Mouse (Mus musculus): ENCODE data around the gene Ncam1.

The Ncam1 gene

DNA sequence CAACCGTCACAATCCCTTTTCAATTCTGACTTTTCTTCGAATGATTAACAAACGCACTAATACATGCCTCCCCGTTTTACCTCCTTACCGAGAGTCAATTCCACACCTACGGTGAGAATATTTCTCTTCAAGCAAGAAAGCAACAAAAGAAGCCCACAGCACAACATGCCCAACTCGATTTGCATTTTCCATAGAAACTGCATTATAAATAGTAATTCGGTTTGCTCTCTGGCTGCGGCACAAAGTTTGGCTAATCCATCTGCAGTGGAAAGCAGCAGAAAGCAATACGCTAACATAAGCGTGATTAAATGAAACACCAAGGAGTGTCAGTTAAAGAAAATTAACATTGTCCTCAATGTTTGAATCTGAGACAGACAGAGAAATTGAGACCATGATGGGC, 177.0 kb downstream of the Ncam1 start:
- DNase-seq (ENCODE audit: low spot score): no peak

DNA sequence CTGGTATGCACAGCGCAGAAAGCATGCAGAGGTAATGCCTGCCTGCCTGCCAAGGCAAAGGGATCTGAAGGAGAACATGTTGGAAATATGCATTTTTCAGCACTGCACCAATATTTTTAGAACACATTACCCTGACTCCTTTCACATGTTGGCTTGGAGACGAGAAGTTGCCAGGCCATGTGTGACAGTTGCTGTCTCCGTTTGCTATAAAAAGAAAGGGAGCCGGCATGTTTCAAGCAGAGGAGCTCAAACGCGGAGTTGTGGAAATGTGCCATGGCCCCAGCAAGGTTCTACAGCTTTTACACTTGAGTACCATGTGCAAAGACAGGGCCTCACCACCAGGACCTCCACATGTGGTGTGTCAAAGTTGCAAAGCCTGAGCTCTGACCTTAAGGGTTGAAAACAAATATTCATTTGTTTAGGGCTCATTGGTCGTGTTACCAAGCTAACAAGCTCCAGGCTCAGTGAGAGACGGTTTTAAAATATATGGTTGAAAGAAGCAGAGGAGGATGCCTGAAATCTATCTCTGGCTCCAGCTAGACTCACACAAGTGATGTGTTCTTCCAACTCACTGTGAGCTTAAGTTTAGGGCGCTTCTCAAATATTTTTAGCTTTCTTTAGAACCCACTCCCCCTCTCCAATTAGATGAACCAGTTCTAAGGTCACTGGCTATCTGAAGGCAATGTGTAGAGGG, 179.9 kb downstream of the Ncam1 start:
- DNase-seq (ENCODE audit: low spot score): no peak

DNA sequence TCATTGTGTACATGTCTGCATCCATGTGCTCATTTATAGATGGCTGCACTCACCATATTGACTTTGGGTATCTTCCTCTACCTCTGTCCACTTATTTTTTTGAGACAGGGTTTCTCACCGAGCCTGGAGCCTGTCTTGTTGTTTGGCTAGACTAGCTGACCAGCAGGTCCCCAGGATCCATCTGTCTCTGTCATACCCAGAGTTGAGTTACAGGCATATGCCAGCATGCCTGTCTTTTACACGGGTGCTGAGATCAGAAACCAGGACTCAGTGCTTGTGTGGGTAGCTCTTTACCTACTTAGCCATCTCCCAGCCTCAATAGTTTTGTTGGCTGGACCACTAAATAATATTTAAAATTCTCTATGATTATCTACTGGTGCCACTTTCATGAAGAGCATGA, 180.5 kb downstream of the Ncam1 start:
- DNase-seq (ENCODE audit: low spot score): no peak

DNA sequence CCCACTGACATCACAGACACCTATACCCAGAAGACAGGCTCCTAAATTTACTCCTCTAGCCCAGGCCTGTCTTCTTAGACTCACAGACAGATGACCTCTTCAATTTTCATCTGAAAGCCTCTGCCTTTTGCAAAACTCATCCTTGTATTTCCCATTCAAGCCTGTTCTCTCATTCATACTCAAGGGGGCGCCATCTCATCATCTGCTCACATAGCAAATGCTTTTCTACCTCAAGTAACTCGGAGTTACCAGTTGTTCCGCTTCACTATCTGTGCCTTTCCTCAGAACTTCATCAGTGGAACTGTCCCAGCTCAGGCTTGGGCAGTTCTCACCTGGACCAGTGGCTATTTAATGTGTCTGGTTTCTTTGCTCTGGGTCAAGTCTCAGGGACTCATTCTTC, 181.5 kb downstream of the Ncam1 start:
- peak; percentile 66 for DNase-seq (ENCODE audit: low spot score)

DNA sequence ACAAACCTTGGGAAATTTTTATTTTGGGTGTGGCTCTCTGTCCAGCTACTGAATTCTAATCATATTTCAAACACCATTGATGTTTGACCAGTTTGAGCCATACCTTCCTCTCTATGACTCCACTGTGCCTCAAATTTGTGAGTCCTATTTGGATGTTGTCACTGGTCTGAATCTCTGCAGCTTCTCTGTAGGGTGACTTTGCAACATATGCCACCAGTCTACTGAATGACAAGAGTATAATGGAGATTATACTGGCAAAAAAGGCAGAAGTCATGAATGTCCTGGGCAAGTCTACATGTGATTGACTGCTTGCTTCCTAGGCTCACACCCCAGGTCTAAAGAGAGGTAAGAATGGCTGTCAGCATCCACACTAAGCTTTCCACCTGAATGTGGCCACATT, 186.3 kb downstream of the Ncam1 start:
- DNase-seq (ENCODE audit: low spot score): no peak

DNA sequence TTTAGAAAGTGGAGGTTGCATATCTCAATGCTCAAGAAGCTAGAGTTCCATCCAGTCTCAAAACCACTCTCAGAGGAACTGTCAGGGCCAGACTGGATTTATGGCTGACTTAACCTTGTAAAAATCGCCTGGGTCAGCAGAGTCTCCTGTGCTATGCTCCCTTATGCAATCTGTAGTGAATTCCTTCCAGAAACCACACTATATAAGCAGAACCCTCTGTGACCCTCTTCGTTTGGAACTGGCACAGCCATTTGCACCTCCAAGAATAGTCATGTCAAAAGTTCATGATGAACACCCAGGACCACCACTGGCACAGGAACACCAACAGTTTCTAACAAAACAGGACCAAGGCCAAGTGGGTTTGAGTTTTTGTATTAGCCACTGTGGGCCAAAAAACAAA, 190.5 kb downstream of the Ncam1 start:
- DNase-seq (ENCODE audit: low spot score): peak; percentile 64

DNA sequence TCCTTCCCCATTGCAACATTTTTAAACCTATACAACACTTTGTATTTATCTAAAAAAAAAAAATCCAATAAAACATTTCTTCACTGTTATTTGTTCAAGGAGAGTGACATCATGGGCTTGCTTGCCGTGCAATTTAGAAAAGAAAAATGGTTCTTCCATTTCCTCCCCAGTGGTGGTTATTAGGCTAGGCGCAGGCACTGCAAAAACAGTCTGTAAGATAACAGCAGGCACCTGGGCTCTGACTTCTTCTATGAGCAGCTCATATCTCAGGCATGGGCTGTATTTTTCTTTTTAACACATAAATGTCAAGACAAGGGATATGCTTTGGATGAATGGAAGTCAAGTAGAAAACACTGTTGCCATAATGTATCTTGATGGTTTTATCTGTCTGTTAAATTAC, 192.0 kb downstream of the Ncam1 start:
- no peak for DNase-seq (ENCODE audit: low spot score)

DNA sequence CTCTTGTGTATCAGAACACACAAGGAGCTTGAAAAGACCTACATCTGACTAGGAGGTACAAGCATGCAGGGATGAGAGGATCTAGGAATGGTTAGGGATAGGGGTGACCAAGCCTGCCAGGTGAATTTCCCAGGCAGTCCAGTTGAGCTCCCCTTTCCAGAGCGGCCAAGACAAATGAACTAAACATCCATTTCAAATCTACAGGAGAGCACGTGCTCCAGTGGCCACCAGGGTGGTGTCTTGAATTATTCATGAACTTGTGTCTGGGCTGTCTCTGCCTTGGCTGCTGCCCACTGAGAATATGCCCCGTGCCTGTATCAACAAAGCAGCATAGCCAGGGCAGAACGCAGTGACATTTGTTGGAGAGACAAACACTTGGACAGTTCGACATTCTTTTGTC, 192.4 kb downstream of the Ncam1 start:
- peak; percentile 40 for DNase-seq (ENCODE audit: low spot score)

DNA sequence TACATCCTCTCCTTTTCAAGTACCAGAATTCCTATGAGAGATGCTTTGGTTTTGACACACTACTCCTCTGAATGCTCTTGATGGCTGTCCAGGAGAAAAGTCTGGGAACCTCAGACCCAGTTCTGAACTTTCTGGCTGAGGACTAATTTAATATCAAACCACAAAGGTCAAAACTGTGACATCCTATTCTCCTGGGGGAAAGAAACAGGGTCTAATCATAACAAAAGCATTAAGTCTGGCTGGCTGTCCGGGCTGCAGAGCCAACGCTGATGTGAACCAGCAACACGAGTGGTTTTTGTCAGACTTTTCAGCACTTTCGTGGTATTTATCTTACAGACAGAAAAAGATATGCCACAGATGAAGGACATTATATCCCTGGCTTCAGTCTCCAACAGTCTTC, 192.9 kb downstream of the Ncam1 start:
- peak; percentile 47 for DNase-seq (ENCODE audit: low spot score)

DNA sequence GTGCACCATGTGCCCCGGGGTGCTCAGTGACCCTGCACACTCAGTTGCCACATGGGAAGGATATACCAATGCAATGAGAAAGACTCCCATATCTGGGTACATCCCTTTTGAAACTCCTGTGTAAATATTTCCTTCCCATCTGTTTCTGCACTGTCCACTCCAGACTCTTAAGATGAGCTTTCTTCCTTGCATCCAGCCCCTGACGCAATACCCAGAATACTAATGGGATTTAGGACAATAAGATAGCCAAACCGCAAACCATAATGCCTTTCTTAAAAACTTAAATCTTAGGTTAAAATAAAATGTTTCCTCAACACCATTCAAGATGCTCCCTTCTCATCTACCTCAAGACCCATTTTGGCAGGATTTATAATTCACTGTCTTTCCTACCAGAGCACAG, 193.4 kb downstream of the Ncam1 start:
- DNase-seq (ENCODE audit: low spot score): no peak

DNA sequence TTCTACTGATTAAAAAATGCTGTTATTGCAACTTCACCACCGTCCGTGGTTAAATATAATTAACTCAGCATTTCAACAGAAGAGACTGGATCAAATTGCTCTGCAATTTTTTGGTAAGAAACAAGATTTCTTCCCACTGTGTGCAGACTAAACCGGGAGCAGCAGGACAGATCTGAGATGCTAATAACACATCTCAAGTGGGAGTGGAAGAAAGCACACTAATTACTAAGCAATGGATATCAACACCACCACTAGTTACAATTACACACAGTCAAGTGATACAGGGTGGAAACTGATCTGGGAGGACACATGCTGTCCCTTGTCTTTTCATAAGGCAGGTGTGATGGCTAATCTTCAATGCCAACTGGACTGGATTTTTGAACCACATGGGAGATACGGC, 197.5 kb downstream of the Ncam1 start:
- DNase-seq (ENCODE audit: low spot score): no peak

DNA sequence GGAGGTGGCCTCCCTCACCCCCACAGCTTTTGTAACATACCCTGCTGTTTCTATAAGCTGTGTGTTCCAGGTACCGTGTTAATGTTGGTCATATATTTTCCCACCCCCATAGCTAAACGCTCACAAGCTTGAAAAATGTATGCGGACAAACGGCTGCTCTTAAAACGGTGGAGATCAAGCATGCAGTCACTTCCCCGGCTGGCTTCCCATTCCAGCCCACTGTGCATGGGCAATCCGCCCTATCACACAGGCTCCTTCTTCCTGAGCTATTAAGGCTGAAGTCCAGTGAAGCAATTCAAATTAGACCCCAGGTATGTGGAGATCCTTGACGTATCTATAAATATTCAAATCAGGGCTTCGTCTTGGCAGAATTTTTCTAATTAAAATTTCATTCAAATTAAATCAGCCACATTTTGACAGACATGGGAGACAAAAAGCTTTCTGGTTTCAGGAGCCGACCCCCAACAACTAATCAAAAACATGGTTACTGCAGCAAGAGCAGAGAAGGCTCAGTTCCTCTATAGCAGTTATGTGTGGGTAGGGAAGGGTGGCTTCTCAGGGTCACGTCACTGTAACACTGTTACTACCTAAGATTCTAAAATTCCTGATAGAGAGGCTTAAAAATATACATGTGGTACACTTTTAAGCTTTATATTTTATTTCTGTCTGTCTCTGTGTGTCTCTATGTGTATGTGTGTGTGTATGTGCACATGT, 202.9 kb downstream of the Ncam1 start:
- no peak for DNase-seq (ENCODE audit: low spot score)

DNA sequence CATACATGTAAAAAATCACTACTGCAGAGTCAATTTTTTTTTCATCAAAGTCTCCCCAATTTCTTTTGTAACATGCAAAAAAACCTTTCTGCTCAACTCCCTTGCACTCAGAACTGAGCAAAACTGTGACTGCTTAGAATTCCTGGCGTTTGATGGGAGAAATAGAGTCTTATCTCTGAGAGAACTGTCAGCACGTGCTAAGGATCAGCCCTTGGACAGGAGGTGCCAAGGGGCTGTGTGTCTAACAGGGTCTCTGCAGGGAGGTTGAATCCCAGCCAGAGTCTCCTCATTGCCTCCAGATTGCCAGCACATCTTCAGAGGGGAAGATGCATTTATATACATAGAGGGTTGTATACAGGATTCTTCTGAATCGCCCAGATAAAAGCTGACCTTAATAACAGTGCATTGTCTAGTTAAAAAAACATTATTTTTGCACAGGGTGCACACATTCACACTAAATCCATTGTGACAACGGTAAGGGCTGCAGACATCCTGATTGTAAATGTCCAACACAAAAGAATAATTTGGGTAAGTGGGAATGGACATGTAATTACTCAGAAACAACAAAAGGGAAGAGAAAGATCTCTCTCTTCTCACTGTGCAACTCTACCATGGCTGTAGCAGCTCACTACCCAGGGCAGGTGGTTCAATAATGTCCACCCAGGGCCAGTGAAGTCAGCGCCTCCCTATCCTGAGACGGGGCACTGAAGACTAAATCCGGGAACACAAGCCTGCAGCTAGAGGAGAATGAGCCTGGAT, 203.7 kb downstream of the Ncam1 start:
- DNase-seq (ENCODE audit: low spot score): no peak

DNA sequence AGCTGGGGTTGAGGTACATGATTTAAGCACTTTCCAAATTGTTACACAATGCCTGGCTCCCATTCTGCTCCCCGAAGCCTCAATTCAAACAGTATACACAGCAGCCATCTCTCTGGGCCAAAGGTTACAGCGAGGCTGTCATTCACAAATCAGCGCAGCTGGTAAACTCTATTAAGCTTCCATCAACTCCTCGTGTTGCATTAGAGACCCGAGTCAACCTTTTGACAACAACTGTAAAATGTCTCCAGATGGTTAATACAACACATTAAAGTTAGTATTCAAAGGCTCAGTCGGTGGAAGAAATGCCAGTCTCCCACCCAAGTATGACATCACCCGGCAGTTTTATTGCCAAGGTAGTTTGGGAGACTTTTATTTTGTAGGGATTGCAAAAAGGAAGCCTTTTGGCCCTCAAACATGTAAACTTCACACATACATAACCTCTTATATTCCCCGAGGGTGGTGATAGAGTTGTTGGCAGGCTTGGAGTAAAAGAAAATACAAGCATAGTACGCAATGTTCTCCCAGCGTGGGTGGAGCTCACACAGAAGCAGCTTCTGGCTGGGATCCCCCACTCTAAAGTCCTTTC, 204.7 kb downstream of the Ncam1 start:
- DNase-seq (ENCODE audit: low spot score): peak; percentile 81

DNA sequence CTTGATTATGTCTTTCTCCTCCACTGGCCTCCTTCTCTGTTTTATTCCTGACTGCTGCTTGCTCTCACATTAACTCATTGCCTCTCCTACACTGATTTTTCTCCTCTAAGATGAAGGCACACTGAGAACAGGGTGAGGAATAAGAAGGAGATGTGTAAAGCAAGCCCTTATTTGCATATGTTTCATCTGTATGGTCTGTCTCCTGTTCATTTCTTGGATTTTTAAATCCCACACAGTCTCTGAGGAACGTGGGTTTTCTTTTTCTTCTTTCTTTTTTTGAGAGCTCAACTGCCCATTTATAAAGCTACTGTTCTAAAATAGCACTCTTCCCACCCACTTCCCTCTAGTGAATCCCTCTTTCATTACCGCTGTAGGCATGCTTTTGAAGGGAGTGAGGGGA, 206.7 kb downstream of the Ncam1 start:
- DNase-seq (ENCODE audit: low spot score): no peak

DNA sequence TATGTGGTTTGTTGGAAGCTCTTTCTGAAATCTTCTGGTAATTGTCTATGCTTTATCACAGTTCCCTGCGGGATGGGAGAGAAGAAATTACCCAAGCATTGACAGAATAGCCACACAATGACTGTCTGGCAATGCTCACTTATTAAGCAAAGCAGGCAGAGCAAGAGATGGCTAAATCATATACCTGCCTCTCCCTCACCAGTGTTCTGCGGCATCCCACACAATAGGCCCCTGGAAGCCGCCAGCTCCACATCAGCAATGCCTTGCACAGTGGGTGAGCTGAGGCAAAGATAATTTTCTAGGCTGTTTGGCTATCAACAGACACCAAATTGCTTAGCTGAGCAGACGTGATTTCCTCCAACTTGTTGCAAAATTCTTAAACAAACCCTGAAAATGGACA, 208.5 kb downstream of the Ncam1 start:
- DNase-seq (ENCODE audit: low spot score): no peak

DNA sequence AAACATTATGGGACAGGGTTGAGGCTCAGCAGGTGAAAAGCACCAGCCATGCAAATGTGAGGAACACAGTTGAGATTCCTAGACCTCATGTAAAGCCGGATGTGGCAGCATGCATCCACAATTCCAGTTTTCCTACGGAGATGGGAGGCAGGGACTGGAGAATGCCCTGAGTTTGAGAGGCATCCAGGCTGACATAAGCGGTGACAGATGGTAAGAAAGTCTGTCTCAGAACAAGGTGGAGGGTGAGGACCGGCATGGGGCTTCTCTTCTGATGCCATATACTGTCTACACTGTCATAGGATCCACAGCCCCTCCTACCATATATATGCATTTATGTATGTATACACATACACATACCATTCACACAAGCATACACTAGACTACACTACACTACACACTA, 221.6 kb downstream of the Ncam1 start:
- DNase-seq (ENCODE audit: low spot score): no peak

DNA sequence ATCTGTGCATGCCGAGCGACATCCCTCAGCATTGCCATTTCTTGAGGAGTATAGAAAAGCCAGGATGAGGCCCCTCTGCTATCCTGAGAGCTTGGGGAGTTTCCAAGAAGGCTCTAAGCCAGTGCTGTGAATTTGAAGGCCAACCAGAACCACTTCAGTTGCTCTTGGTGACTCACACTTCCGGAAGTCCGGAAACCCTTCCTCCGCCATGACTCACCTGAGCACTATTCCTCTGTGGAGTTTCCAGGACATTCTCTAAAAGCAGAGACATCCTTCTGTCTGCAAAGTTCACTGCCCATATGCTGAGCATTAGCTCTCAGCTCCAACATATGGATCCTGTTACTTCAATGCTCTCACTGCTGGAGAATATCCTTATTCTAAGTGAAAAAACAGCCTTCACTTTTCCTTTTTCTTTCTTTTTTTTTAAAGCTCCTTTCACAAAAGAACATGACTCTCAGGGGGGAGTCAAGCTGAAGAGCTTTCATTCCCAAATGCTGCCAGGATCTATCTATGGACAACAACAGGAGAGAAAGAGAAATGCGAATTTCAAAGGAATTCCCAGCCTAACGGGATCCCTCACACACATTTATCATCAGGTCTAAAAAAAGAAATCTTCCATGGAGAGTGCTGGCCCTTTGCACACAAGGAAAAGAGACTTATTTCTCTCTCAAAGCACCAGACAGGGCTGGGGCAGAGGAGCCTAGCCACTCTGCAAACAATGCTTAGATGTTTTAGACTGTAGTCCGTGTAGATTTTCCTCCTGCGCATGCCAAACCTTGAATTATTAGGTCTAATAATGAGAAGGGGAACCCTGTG, 226.8 kb downstream of the Ncam1 start:
- DNase-seq (ENCODE audit: low spot score): peak; percentile 4

DNA sequence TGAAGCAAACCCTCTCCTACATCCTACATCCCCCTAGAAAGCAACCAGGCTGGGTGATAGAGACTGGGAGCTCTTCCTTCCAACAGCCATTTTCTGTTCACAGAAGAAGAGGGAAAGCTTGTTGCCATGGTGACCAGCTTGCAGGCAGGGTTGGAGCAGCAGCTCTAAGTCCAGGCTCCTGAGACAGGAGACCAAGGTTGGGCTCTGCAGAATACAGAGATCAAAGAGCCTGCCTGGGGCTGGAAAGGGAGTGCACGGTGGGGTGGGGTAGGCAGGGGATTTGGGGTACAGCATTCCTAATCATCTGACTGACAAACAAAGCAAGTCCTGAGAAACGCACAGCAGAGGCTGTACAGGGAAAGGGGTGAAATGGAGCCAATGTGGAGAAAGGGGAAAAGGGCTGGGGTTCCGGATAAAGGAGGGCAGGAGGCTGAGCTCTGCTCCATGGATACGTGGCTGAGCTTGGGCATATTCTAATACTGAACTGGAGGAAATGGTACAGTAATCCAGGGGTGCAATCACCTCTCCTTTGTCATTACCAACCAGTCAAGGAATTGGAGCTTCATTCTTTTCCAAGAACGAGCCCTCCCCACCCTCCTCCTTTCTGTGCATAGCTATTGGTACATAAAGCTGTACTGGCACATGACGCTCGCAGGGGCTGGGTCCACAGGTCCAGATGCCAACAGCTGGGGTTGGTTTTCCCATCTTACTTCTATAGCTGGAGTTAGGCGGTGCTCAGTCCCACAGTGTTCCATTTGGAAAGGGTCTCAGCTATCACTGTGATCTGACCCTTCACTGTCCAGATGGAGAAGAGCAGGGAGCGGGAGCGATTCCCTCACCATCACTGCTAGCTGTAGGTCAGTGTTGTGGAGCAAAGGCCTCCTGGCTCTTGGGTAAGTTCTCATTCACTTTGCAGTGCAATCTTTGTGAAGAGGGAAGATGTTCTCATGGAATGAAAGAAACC, 227.7 kb downstream of the Ncam1 start:
- no peak for DNase-seq (ENCODE audit: low spot score)

DNA sequence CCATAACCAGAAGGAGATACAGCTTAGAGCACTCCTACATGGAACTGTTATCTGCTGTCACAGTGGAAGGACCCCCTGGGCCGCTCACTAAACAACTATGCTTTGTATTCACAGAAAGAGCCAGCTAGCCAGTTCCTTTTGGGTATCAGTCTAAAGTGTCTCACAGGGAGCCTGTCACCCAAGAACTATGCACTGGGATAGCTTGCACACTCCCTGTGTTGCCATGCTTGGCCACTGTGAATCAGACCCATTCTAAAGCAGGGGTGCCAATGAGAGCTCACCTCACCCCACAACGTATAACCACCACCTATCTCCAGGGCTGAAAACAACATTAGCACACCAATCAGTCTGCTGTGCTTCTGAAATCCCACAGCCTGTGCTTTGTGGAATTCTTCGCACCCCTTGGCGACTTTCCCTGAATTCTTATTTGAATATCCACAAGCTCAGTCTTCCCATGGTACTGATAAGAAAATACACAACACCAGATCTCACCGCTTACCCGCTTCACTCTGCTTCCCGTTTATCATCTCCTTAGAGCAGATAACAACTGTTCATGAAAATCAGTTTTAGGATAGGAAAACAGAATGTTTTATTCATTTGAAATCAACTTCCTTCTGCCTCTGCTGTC, 228.6 kb downstream of the Ncam1 start:
- no peak for DNase-seq (ENCODE audit: low spot score)

Measured in adipocyte (in vitro differentiated cells).